Mouse (Mus musculus) adrenal gland (tissue): Measurements from ENCODE around the gene Fbxw9.

Experiments
- intact Hi-C: fragments of 180-260 bp; cut with DNase I; formaldehyde crosslinking; loops from one replicate; pipeline ENCODE4 v1.15.1; 2025
- long read RNA-seq, 2 experiments: library from polyadenylated mRNA; unstranded; transcript quantifications; one replicate each; pipeline ENCODE4 v2.0.0; 2020; ENCODE audit warnings: borderline replicate concordance in 1 of 2; ENCODE audit not compliant: insufficient replicate concordance in 1 of 2

Fbxw9 gene
- long read RNA-seq, experiment 1, transcript Fbxw9-201 (10 exons, 1,907 nt) = major isoform, 20 of 25 reads
- long read RNA-seq, experiment 1, partial matches to known transcripts = 1 of 25 reads
- long read RNA-seq, experiment 1, other reads (novel, unspliced or antisense) = 2 of 25 reads
- long read RNA-seq, experiment 2, transcript Fbxw9-201 (10 exons, 1,907 nt) = major isoform, 6 of 13 reads
- long read RNA-seq, experiment 2, partial matches to known transcripts = 2 of 13 reads
- long read RNA-seq, experiment 2, other reads (novel, unspliced or antisense) = 4 of 13 reads

- intact Hi-C loops = no loop called here
Measured at GRCm38 (mm10) chr8:85059879-85060616, at the start of gene Fbxw9. Fbxw9 (plus strand) TSS chr8:85060055.

GRCm38 (mm10) chr8:85011242-85011641 lies 48.6 kb upstream of the Fbxw9 start:
- intact Hi-C loops = no loop called here

- intact Hi-C loops = no loop called here
Measured at GRCm38 (mm10) chr8:85013230-85013840, 46.5 kb upstream of the Fbxw9 start.

- intact Hi-C loops = no loop called here
Measured at GRCm38 (mm10) chr8:85014431-85014830, 45.4 kb upstream of the Fbxw9 start, which contains the start of gene Best2. Best2 (minus strand) TSS chr8:85014531.

GRCm38 (mm10) chr8:85016724-85017123 lies 43.1 kb upstream of the Fbxw9 start:
- intact Hi-C loops = no loop called here

- intact Hi-C loops = no loop called here
Measured at GRCm38 (mm10) chr8:85017209-85017608, 42.6 kb upstream of the Fbxw9 start.

- intact Hi-C loops = no loop called here
Measured at GRCm38 (mm10) chr8:85021514-85022055, 38.3 kb upstream of the Fbxw9 start.

GRCm38 (mm10) chr8:85023846-85024245 lies 36.0 kb upstream of the Fbxw9 start:
- intact Hi-C loops = no loop called here

GRCm38 (mm10) chr8:85025098-85025932 lies 34.5 kb upstream of the Fbxw9 start, which contains the start of gene Asna1:
Asna1 (minus strand) TSS chr8:85025281.
- intact Hi-C loops = loop anchor here (5.0 kb wide), 1 partner anchor 48 kb away; the partner anchor contains the start of gene Junb

- intact Hi-C loops = loop anchor here (5.0 kb wide), 1 partner anchor 50 kb away; the partner anchor contains the start of gene Junb
Measured at GRCm38 (mm10) chr8:85026670-85027515, 33.0 kb upstream of the Fbxw9 start, which contains the start of gene Trir. Trir (plus strand) TSS chr8:85026823.

- intact Hi-C loops = loop anchor here (5.0 kb wide), 1 partner anchor 50 kb away; the partner anchor contains the start of gene Junb
Measured at GRCm38 (mm10) chr8:85027516-85027855, 32.4 kb upstream of the Fbxw9 start.

- intact Hi-C loops = loop anchor here (5.0 kb wide), 1 partner anchor 51 kb away; the partner anchor contains the start of gene Junb
Measured at GRCm38 (mm10) chr8:85027922-85028321, 31.9 kb upstream of the Fbxw9 start.

- intact Hi-C loops = loop anchor here (5.0 kb wide), 1 partner anchor 52 kb away; the partner anchor contains the start of gene Junb
Measured at GRCm38 (mm10) chr8:85029271-85029670, 30.6 kb upstream of the Fbxw9 start.

- intact Hi-C loops = no loop called here
Measured at GRCm38 (mm10) chr8:85032622-85033311, 27.1 kb upstream of the Fbxw9 start.

- intact Hi-C loops = no loop called here
Measured at GRCm38 (mm10) chr8:85033867-85034266, 26.0 kb upstream of the Fbxw9 start.

- intact Hi-C loops = loop anchor here (5.0 kb wide), 1 partner anchor 38 kb away; the partner anchor contains the start of gene Dhps
Measured at GRCm38 (mm10) chr8:85034764-85035163, 25.1 kb upstream of the Fbxw9 start.

- intact Hi-C loops = loop anchor here (5.0 kb wide), 1 partner anchor 37 kb away; the partner anchor contains the start of gene Dhps
Measured at GRCm38 (mm10) chr8:85035165-85035727, 24.6 kb upstream of the Fbxw9 start.

GRCm38 (mm10) chr8:85035728-85036310 lies 24.0 kb upstream of the Fbxw9 start:
- intact Hi-C loops = loop anchor here (5.0 kb wide), 1 partner anchor 36 kb away; the partner anchor contains the start of gene Dhps
